In genomic region chr7:28953476-28954376, GRCm38 (mm10) we compare ENCODE assay signal across 10 mouse cellular contexts. TPM values are rescaled to one million over a fixed set of nuclear protein-coding genes. Genes with fewer than 3 reads are reported as not detected.
DNase-seq lines count a peak whose midpoint lies in the region; ATAC-seq and TF ChIP-seq lines count a peak whose summit lies in the region.
"Had no signal": no experiment of that assay in that cellular context is flagged by ENCODE, and none has a peak within 500 bp of the region (broad histone marks: within the 10 kb centered on the region; RNA-seq: fewer than 3 reads in every experiment).

No protein-coding gene starts in this region.

- H3ac ChIP-seq in myocyte (ENCODE audit: control insufficient read depth, insufficient read length) = no peak overlapping the region

- H3K9ac ChIP-seq in heart, embryonic 14.5 days (ENCODE audit: low read length) = peak overlapping the region; percentile 63
- no peak overlapping the region for H3K9ac ChIP-seq in hindbrain, embryonic 16.5 days (ENCODE audit: low read depth, low read length)

- H3K79me2 ChIP-seq in myocyte (ENCODE audit: control insufficient read depth, insufficient read depth) = peaks cover 88% of the 10 kb centered on the region

- DNase-seq in heart, adult 18-20 months = no peak
- peak; percentile 68 for DNase-seq in c-Kit-positive CD71-positive TER-119-positive erythroid progenitor cells, embryonic 14.5 days (ENCODE audit: low spot score)
- DNase-seq in left cerebral cortex, postnatal 36 days (ENCODE audit: low spot score in 2 of 2) = no peak
- no peak for DNase-seq in gastrocnemius, postnatal 14 days
- DNase-seq in gastrocnemius, postnatal 25 days = no peak
- DNase-seq: kidney, postnatal 25 days had no signal

- TF ChIP-seq POLR2A in myocyte (IDR thresholded peaks at IDR 0.05; ENCODE audit: insufficient read length, low read depth) = no peak

- no peak; the same call in 1 of the 2 replicates for ATAC-seq in heart, embryonic 14.5 days (ENCODE audit: insufficient number of reproducible peaks, insufficient read depth, low FRiP score, low read depth)
- ATAC-seq in hindbrain, embryonic 16.5 days = peak; percentile 46

- H3K9me3 ChIP-seq in heart, embryonic 14.5 days (ENCODE audit: control insufficient read depth, low read length) = no peaks in the 10 kb centered on the region
- H3K9me3 ChIP-seq in hindbrain, embryonic 16.5 days (ENCODE audit: control insufficient read depth, low read length) = no peaks in the 10 kb centered on the region

- no peaks in the 10 kb centered on the region for H3K27me3 ChIP-seq in heart, embryonic 14.5 days (ENCODE audit: control insufficient read depth, insufficient read depth, low read length)
- no peaks in the 10 kb centered on the region for H3K27me3 ChIP-seq in hindbrain, embryonic 16.5 days (replicated peaks; ENCODE audit: control insufficient read depth, insufficient read depth, low read length)
- H3K27me3 ChIP-seq in myocyte (ENCODE audit: control insufficient read depth, insufficient read depth, insufficient read length) = no peaks in the 10 kb centered on the region
- H3K27me3 ChIP-seq: CH12.LX had no signal

- 10% methylated on average over 2 of the region's 2 CpGs for WGBS in heart, embryonic 14.5 days
- 9% methylated on average over 2 of the region's 2 CpGs for WGBS in hindbrain, embryonic 16.5 days

- no peak overlapping the region for H3K4me3 ChIP-seq in heart, embryonic 14.5 days (ENCODE audit: control insufficient read depth in 1 of 2, insufficient read depth in 1 of 2, low read depth in 1 of 2, low read length in 2 of 2)
- H3K4me3 ChIP-seq in hindbrain, embryonic 16.5 days (ENCODE audit: low read length) = no peak overlapping the region
- H3K4me3 ChIP-seq in myocyte = no peak overlapping the region

- intact Hi-C loops in left cerebral cortex, postnatal 36 days (cut with DNase I) = no loop called here
- intact Hi-C loops in gastrocnemius, postnatal 14 days (cut with DNase I; ENCODE audit: low total_unique reads) = no loop called here

- H3K27ac ChIP-seq in heart, embryonic 14.5 days (replicated peaks in 1 of 2; ENCODE audit: control insufficient read depth in 1 of 2, insufficient read depth in 1 of 2, low read depth in 2 of 2, low read length in 2 of 2) = peak overlapping the region; percentile 80 to 91
- H3K27ac ChIP-seq in hindbrain, embryonic 16.5 days (ENCODE audit: low read depth, low read length) = peak overlapping the region; percentile 26

- H3K4me2 ChIP-seq in heart, embryonic 14.5 days (ENCODE audit: low read length) = peak overlapping the region; percentile 48
- no peak overlapping the region for H3K4me2 ChIP-seq in hindbrain, embryonic 16.5 days (ENCODE audit: low read length)
- H3K4me2 ChIP-seq in myocyte (ENCODE audit: low read depth) = peak overlapping the region; percentile 70

- H3K36me3 ChIP-seq in heart, embryonic 14.5 days (ENCODE audit: control insufficient read depth, insufficient read depth, low read length) = peaks cover 41% of the 10 kb centered on the region
- H3K36me3 ChIP-seq in hindbrain, embryonic 16.5 days (ENCODE audit: control insufficient read depth, insufficient read depth, low read length) = no peaks in the 10 kb centered on the region
- H3K36me3 ChIP-seq in myocyte (ENCODE audit: control insufficient read depth, insufficient read depth) = peaks cover 5% of the 10 kb centered on the region

- H3K4me1 ChIP-seq in heart, embryonic 14.5 days (ENCODE audit: control insufficient read depth in 2 of 2, insufficient read depth in 2 of 2, low read length in 2 of 2) = peaks cover 40 to 98% of the 10 kb centered on the region in 2 experiments
- peaks cover 7% of the 10 kb centered on the region for H3K4me1 ChIP-seq in hindbrain, embryonic 16.5 days (ENCODE audit: control insufficient read depth, insufficient read depth, low read depth, low read length)

TF ChIP-seq in myocyte, 11 proteins besides CTCF, POLR2A, EP300 and RAD21:
- TF ChIP-seq MAX (IDR thresholded peaks at IDR 0.05; ENCODE audit: low read depth) (no peak), REST (IDR thresholded peaks at IDR 0.05; ENCODE audit: insufficient read depth, insufficient read length) (no peak), E2F4 (IDR thresholded peaks at IDR 0.05; ENCODE audit: insufficient read depth) (no peak), TCF12 (IDR thresholded peaks at IDR 0.05; ENCODE audit: insufficient read depth, poor library complexity, severe bottlenecking) (no peak), USF1 (IDR thresholded peaks at IDR 0.05; ENCODE audit: low read depth) (no peak), MYOD1 (IDR thresholded peaks at IDR 0.05; ENCODE audit: control insufficient read depth in 1 of 3, insufficient read length in 2 of 3, low read depth in 2 of 3) (no peak), TCF3 (IDR thresholded peaks at IDR 0.05; ENCODE audit: insufficient read length, low read depth) (no peak), MYOG (IDR thresholded peaks at IDR 0.05; ENCODE audit: control insufficient read depth in 1 of 3, insufficient read depth in 1 of 3, insufficient read length in 2 of 3, low read depth in 2 of 3) (no peak), SRF (IDR thresholded peaks at IDR 0.05; ENCODE audit: control insufficient read depth, insufficient read length, low read depth) (no peak), POLR2AphosphoS2 (IDR thresholded peaks at IDR 0.05; ENCODE audit: insufficient read length, low read depth) (no peak), CEBPB (IDR thresholded peaks at IDR 0.05; ENCODE audit: insufficient read depth, poor library complexity, severe bottlenecking) (no peak)

RNA-seq across cellular contexts. Expression of gene Actn4, which starts 8.4 kb away (rescaled TPM):
- polyA plus RNA-seq in heart, embryonic 14.5 days (2014; fragmentation: Nextera tagmentation; extraction: Ambion mirVana) = 221 and 228 TPM in 2 replicates
- 10 to 100 TPM; 64.7 to 66.4 TPM for total RNA-seq in heart, adult 18-20 months (2021)
- 146 and 172 TPM in 2 replicates for polyA plus RNA-seq in hindbrain, embryonic 16.5 days (2015; fragmentation: Nextera tagmentation; extraction: Ambion mirVana)
- 270 TPM for polyA plus RNA-seq in myocyte (2012; fragmentation: generic; extraction: Trizol)
- total RNA-seq in left cerebral cortex, postnatal 36 days (2021) = 100 to 1,000 TPM; 180 to 203 TPM
- total RNA-seq in gastrocnemius, postnatal 14 days (2021) = 10 to 100 TPM; 68.1 to 85.9 TPM
- 10 to 100 TPM; 36.7 to 45.8 TPM for total RNA-seq in gastrocnemius, postnatal 25 days (2021)

RNA-seq across cellular contexts. Expression of gene Eif3k, which starts 27.9 kb away (rescaled TPM):
- polyA plus RNA-seq in heart, embryonic 14.5 days (2014; fragmentation: Nextera tagmentation; extraction: Ambion mirVana) = 286 and 319 TPM in 2 replicates
- 100 to 1,000 TPM; 166 to 176 TPM for total RNA-seq in heart, adult 18-20 months (2021)
- polyA plus RNA-seq in hindbrain, embryonic 16.5 days (2015; fragmentation: Nextera tagmentation; extraction: Ambion mirVana) = 282 and 295 TPM in 2 replicates
- polyA plus RNA-seq in myocyte (2012; fragmentation: generic; extraction: Trizol) = 335 TPM
- total RNA-seq in left cerebral cortex, postnatal 36 days (2021) = 100 to 1,000 TPM; 169 to 194 TPM
- total RNA-seq in gastrocnemius, postnatal 14 days (2021) = 100 to 1,000 TPM; 142 to 147 TPM
- total RNA-seq in gastrocnemius, postnatal 25 days (2021) = 100 to 1,000 TPM; 116 to 137 TPM

RNA-seq across cellular contexts. Expression of gene Map4k1, which starts 28.1 kb away (rescaled TPM):
- polyA plus RNA-seq in heart, embryonic 14.5 days (2014; fragmentation: Nextera tagmentation; extraction: Ambion mirVana) = 2.8 and 3.3 TPM in 2 replicates
- 1 to 10 TPM in 1 of 2 experiments, under 1 TPM in 1; 0.45 to 4.2 TPM for total RNA-seq in heart, adult 18-20 months (2021)
- 10.7 and 13.8 TPM in 2 replicates for polyA plus RNA-seq in hindbrain, embryonic 16.5 days (2015; fragmentation: Nextera tagmentation; extraction: Ambion mirVana)
- 0.18 TPM for polyA plus RNA-seq in myocyte (2012; fragmentation: generic; extraction: Trizol)
- total RNA-seq in left cerebral cortex, postnatal 36 days (2021) = 1 to 10 TPM; 1.6 to 1.9 TPM
- 1 to 10 TPM in 1 of 2 experiments, under 1 TPM in 1; 0.71 to 1.2 TPM for total RNA-seq in gastrocnemius, postnatal 14 days (2021)
- under 1 TPM; 0.29 to 0.36 TPM for total RNA-seq in gastrocnemius, postnatal 25 days (2021)
